Mouse (Mus musculus): ENCODE data around the gene Gm42878.
"Not testable (repeated sequence)": the region's sequence is repeated elsewhere in the genome, so short reads cannot be mapped to it uniquely, and the experiment has no call there.

Gm42878 gene

GRCm38 (mm10) chr5:121562436-121562835, 17.2 kb upstream of the Gm42878 start:
- no peak for DNase-seq

- no peak for DNase-seq
Observed at GRCm38 (mm10) chr5:121549196-121549595, 3.9 kb upstream of the Gm42878 start.

- DNase-seq = no peak
Observed at GRCm38 (mm10) chr5:121547084-121547483, 1.8 kb upstream of the Gm42878 start.

GRCm38 (mm10) chr5:121546530-121546895, 1.2 kb upstream of the Gm42878 start:
- DNase-seq = peak; percentile 75

GRCm38 (mm10) chr5:121545793-121546529, 679 bp upstream of the Gm42878 start, which contains the start of gene Mapkapk5:
Gene Mapkapk5, minus strand, starts transcription at chr5:121545905.
- DNase-seq = peak; percentile 96

DNA sequence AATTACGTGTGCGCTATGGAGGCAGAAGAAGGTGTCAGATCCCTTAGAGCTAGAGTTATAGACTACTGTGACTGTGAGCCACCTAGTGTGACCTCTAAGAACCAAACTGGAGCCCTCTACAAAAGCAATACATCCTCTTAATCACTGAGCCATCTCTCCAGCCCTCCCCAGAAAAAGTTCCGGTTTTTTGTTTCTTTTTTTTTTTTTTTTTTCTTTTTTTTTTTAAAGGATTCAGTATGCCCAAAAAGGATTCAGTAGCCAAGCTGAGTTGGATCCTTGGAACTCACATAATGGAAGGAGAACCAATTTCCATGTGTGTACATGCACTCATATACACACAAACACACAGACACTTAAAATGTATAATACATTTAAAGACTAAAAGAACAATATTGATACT, 1.9 kb downstream of the Gm42878 start:
- no peak for DNase-seq

GRCm38 (mm10) chr5:121541235-121541634, 4.0 kb downstream of the Gm42878 start:
- no peak for DNase-seq

DNA sequence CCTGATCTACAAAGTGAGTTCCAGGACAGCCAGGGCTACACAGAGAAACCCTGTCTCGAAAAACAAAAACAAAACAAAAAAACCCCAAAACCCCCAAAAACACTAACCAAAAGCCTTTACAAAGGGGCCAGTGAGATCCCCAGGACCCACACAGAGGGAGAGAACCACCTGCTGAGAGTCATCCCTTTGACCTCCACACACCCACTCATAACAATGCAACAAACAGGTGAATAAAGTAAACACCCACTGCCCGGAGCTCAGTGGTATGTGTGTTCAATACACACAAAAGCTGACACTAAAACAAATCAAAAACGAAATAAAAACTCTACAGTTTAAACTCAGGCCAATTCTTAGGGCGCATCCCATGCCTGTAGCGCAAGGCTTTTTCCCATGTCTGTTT, 5.2 kb downstream of the Gm42878 start:
- no peak for DNase-seq

- no peak for DNase-seq
Observed at GRCm38 (mm10) chr5:121537588-121537987, 7.7 kb downstream of the Gm42878 start.

- no peak for DNase-seq
Observed at GRCm38 (mm10) chr5:121536921-121537555, 8.2 kb downstream of the Gm42878 start.

- DNase-seq = no peak
Observed at GRCm38 (mm10) chr5:121535116-121535515, 10.2 kb downstream of the Gm42878 start.

DNA sequence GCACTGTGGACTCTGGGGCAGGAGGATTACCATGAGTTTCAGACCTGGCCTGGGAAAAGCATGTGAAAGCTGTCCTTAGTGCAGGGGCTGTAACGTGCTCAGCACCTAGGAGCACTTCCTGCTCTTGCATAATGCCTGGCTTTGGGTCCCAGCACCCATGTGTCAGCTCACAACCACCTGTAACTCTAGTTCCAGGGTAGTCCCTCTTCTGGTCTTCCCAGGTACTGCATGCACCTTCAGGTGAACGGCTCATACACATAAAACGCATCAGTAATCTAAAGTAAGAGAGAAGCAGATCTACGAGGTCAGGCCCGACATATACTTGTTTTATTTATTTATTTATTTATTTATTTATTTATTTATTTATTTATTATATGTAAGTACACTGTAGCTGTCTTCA, 10.8 kb downstream of the Gm42878 start:
- peak; percentile 27 for DNase-seq

DNA sequence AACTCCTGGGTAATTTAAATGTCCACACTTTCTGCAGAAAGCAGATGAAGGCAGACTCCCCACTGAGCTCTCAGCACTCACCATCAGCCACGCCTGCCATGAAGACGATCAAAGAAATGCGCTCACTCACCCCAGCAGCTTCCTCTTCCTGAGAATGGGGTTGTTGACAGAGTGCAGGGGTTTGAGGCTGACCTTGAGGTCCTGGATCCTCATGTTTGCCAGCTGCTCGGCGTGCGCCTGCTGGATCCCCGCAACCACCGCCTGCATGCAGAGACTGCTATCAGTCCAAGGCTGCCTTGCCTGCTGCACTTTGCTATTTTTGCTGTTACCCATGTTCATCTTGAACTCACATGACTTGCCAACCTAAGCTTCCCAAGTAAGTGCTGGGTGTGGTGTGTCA, 18.3 kb downstream of the Gm42878 start:
- no peak for DNase-seq

DNA sequence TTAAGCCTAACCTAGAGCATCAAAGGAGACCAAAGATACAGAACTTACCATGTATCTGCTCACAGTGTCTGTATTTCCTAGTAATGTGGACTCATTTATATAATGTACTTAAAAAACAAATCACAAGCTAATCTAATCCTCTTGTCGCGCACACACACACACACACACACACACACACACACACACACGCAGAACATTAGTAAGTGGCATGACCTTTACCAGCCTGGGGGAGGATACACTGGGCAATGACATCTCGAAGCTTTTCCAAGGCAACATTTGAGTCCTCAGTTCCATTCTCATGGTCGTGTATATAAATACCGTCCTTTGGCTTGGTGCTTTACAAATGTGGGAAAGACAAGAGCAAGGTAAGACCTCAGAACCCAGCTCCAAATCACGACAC, 18.8 kb downstream of the Gm42878 start:
- no peak for DNase-seq

DNA sequence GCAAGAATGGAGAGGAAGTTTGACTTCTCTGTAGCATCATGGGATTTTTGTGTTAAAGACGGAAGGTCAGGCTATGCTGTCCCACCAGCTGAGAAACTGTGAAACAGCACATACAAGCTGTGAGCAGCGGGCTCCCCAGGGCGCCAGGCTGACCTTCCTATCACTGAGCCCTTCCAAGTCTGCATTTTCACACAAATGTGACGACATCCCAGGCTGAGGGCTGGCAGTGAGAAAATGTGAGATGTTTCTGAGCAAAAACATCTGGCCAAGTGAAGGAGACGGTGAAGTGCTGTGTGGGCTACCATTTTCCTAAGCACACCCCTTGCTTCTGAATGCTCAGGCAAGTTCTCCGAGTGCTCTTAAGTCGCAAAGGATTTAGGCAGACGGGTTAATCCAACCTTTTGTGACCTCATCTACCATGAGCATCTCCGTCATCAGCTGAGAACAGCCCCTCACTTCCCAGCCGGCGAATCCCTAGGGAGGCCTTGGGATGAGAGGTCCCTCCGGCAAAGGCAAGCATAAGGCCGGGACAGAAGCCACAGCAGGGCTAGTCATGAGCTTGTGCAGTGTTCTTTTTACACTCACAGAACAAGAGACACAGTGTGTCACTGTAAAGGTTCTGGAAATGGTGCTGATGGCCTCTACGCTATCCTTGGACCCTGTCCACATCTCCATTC, 19.4 kb downstream of the Gm42878 start:
- no peak for DNase-seq

GRCm38 (mm10) chr5:121519758-121520157, 25.5 kb downstream of the Gm42878 start:
- not testable (repeated sequence) for DNase-seq

- no peak for DNase-seq
Observed at GRCm38 (mm10) chr5:121518983-121519382, 26.3 kb downstream of the Gm42878 start.

- DNase-seq = no peak
Observed at GRCm38 (mm10) chr5:121510009-121510408, 35.3 kb downstream of the Gm42878 start.

DNA sequence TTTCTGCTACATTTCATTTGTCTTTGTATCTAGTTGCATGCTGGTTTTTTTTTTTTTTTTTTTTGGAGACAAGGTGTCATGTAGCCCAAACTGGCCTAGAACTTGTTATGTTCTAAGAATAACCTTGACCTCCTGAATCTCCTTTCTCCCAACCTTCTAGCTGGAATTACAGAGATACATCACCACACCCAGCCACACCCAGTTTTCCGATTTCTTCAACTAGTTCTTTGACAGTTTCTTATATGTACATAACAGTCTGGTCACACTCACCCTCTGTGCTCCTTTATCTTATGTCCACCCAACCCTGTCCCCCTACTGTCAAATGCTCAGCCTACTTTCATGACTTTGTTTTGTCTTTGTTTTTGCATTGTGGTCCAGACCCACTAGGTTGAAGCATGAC, 38.4 kb downstream of the Gm42878 start:
- DNase-seq = no peak

- DNase-seq = no peak
Observed at GRCm38 (mm10) chr5:121503231-121503630, 42.1 kb downstream of the Gm42878 start, which contains the start of gene Adam1b. Gene Adam1b, minus strand, starts transcription at chr5:121503435.

DNA sequence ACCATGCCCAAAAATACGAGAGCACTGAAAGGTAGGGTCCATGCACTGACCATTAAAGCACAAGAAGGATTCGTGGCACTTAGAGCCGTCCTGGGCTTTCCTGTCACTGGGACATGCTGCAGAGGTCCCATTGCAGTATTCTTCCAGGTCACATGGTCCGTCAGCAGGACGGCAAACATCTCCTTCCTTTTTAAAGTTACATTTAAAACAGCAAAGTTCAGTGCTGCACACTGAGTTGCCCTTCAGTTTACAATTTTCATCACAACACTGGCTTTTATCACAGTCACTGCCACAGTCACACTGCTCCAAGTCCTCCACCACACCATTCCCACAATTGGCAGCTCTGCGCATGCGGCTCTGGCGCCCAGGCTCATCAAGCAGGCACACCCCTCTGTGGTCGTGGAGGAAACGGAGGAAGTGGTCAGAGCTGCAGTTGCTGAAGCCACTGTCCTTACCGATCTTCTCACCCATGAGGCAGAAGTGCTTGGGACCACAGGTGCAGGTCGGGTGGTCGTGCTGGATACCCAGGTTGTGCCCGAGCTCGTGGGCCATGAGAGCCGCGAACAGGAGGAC, 43.8 kb downstream of the Gm42878 start:
- not testable (repeated sequence) for DNase-seq

DNA sequence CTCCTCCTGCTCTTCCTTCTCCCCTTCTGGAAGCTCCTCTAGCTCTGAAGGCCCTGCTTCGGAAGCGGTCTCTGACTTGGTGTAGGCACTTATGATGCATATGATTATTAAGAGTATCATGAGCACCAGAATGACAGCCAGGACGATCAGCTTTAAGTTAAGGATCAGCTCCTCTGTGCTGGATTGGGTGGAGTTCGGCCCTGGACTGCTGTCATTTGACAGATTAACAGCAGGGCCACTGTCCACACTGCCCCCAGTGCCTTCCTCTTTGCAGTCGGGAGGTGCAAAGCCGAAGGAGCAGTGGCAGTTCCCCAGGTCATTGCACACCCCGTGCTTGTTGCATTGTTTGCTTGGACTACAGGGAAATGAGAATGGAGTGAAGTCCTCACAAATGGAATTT, 44.6 kb downstream of the Gm42878 start:
- no peak for DNase-seq

- DNase-seq = no peak
Observed at GRCm38 (mm10) chr5:121493305-121493704, 52.0 kb downstream of the Gm42878 start.

- no peak for DNase-seq
Observed at GRCm38 (mm10) chr5:121484801-121485200, 60.5 kb downstream of the Gm42878 start.

Measured in kidney, adult 9 months (tissue).